Mouse (Mus musculus): ENCODE measurements around the gene Gm13693.
"Not testable (repeated sequence)": the region's sequence is repeated elsewhere in the genome, so short reads cannot be mapped to it uniquely, and the experiment has no call there.

DNA sequence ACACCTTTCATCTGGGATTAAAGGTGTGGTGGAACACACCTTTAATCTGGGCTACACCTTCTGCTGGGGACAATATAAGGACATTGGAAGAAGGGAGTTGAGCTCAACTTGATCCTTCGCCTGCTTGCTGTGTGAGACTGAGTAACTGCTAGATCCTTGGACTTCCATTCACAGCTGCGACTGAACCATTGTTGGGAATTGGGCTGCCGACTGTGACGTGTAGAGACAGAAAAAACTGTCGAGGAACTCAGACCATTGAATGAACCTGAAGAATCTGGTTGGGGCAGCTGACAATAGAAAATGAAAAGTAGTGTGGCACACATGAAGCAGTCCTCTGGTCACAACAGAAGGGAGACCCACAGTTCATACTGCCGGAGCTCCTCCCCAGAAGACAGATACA is at the start of gene Gm13693:
- not testable (repeated sequence) for TF ChIP-seq POLR2A (IDR thresholded peaks at IDR 0.05; ENCODE audit: borderline replicate concordance, control insufficient read depth, low read depth, low read length); CTCF (IDR thresholded peaks at IDR 0.05; ENCODE audit: control insufficient read depth, insufficient read depth, low read length)

All from bone marrow, adult 2 months (tissue).